Mouse (Mus musculus) spleen, adult 2 months (tissue): ENCODE data around the gene Papss1. TPM values are rescaled to one million over a fixed set of nuclear protein-coding genes. Genes with fewer than 3 reads are reported as not detected.

Experiments
- DNase-seq, 2 experiments: peaks; one replicate each; pipeline versions ENCODE4 v3.0.0 to v3.0.0-alpha.2; 2012 to 2021; ENCODE audit warnings: low spot score in 2 of 2, low read depth in 1 of 2
- H3K27ac ChIP-seq: fragments of 200-500 bp; 2 replicates; pipeline ENCODE4 v1.5.1; 2012; ENCODE audit warnings: low read length, inconsistent platforms; ENCODE audit not compliant: insufficient read depth
- H3K27me3 ChIP-seq: fragments of 200-500 bp; 2 replicates; pipeline ENCODE4 v1.6.1; 2012; ENCODE audit warnings: mild to moderate bottlenecking, moderate library complexity, low read length, inconsistent platforms; ENCODE audit not compliant: control insufficient read depth, insufficient read depth
- H3K36me3 ChIP-seq: fragments of 200-500 bp; 2 replicates; pipeline ENCODE4 v1.6.1; 2012; ENCODE audit warnings: mild to moderate bottlenecking, low read length, inconsistent platforms; ENCODE audit not compliant: control insufficient read depth, insufficient read depth
- H3K4me1 ChIP-seq: fragments of 200-500 bp; 2 replicates; pipeline ENCODE4 v1.6.1; 2011; ENCODE audit warnings: inconsistent platforms; ENCODE audit not compliant: control insufficient read depth, insufficient read depth, insufficient read length
- H3K4me3 ChIP-seq: fragments of 200-500 bp; 2 replicates; pipeline ENCODE4 v1.5.1; 2011; ENCODE audit warnings: mild to moderate bottlenecking, inconsistent platforms; ENCODE audit not compliant: insufficient read depth, insufficient read length; ENCODE audit errors: extremely low read depth
- CTCF ChIP-seq: fragments of 200-500 bp; IDR thresholded peaks from 2 replicates; pipeline ENCODE4 v1.5.1; 2011; ENCODE audit warnings: mild to moderate bottlenecking, inconsistent platforms; ENCODE audit not compliant: insufficient read depth, insufficient read length, insufficient replicate concordance; ENCODE audit errors: extremely low read depth
- POLR2A ChIP-seq: fragments of 200-500 bp; IDR thresholded peaks from 2 replicates; pipeline ENCODE4 v1.6.1; 2011; ENCODE audit warnings: low read depth, low read length, inconsistent platforms
- WGBS: fragments of 180-500 bp; shearing (Covaris S2); methylation state at CpG from one replicate; pipeline ENCODE4 v1.1.7; 2018; 5-methylcytosine and 5-hydroxymethylcytosine counted together
- polyA plus RNA-seq: library from polyadenylated mRNA; depleted of rRNA; stranded (reverse); fragments of >200 nt; gene quantifications from 2 replicates; pipeline ENCODE4 v1.2.3, GENCODE M21; 2012; rRNA removed

The Papss1 gene
- polyA plus RNA-seq, 1 experiment, result 10.6 TPM

GRCm38 (mm10) chr3:131686106-131686505 lies 121.5 kb downstream of the Papss1 start:
- H3K27me3 ChIP-seq, result no peaks in the 10 kb centered on the region
- TF ChIP-seq POLR2A, result no peak
- WGBS, result 83% methylated on average over 12 of the region's 12 CpGs

GRCm38 (mm10) chr3:131689949-131690348 lies 125.4 kb downstream of the Papss1 start:
- no peak for TF ChIP-seq CTCF
- TF ChIP-seq POLR2A, result no peak
- Histone ChIP-seq H3K4me3 (no peak overlapping the region), H3K4me1 (no peaks in the 10 kb centered on the region), H3K27ac (no peak overlapping the region), H3K27me3 (no peaks in the 10 kb centered on the region), H3K36me3 (no peaks in the 10 kb centered on the region)
- 93% methylated on average over 11 of the region's 11 CpGs for WGBS
- no peak for DNase-seq

More at GRCm38 (mm10) chr3:131686106-131686505, 121.5 kb downstream of the Papss1 start:
- Histone ChIP-seq H3K36me3 (no peaks in the 10 kb centered on the region), H3K27ac (no peak overlapping the region), H3K4me3 (no peak overlapping the region), H3K4me1 (no peaks in the 10 kb centered on the region)
- no peak for DNase-seq

DNA sequence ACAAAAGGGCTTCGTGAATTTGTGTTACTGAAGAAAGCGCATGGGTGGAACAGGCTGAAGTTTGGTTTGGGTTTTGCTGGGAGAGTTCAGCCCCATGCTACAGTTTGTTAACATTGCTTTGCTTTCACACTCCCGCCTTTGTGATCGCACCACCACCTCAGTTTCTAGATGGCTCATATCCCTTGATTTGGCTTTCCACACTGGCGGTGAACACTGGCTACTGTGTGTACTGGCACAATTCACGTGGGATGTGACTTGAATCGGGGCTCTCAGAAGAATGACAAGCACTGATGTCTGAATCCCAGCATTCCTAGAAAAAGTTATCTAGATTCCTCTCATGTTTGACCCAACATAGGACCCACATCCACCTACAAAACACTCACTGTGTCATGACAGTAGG lies 126.0 kb downstream of the Papss1 start:
- Histone ChIP-seq H3K27me3 (no peaks in the 10 kb centered on the region), H3K27ac (no peak overlapping the region), H3K36me3 (no peaks in the 10 kb centered on the region), H3K4me1 (no peaks in the 10 kb centered on the region), H3K4me3 (no peak overlapping the region)
- no peak for DNase-seq
- 88% methylated on average over 7 of the region's 7 CpGs for WGBS
- TF ChIP-seq POLR2A (no peak), CTCF (no peak)

GRCm38 (mm10) chr3:131691202-131691601 lies 126.6 kb downstream of the Papss1 start:
- no peak for DNase-seq
- TF ChIP-seq CTCF (no peak), POLR2A (no peak)
- Histone ChIP-seq H3K4me3 (no peak overlapping the region), H3K4me1 (no peaks in the 10 kb centered on the region), H3K27ac (no peak overlapping the region), H3K36me3 (no peaks in the 10 kb centered on the region), H3K27me3 (no peaks in the 10 kb centered on the region)
- WGBS, result 86% methylated on average over 3 of the region's 3 CpGs

Other genes with a start within 250 kb of the Papss1 start
- 0.51 and 0.70 TPM in 2 replicates for gene Sgms2, start 73.4 kb upstream of the Papss1 start, polyA plus RNA-seq